Mouse (Mus musculus): ENCODE results near the gene Gpr45. TPM values are rescaled to one million over a fixed set of nuclear protein-coding genes. Genes with fewer than 3 reads are reported as not detected.

Gpr45 gene
- polyA plus RNA-seq, 1 experiment from 2014 or later: 0.14 TPM

DNA sequence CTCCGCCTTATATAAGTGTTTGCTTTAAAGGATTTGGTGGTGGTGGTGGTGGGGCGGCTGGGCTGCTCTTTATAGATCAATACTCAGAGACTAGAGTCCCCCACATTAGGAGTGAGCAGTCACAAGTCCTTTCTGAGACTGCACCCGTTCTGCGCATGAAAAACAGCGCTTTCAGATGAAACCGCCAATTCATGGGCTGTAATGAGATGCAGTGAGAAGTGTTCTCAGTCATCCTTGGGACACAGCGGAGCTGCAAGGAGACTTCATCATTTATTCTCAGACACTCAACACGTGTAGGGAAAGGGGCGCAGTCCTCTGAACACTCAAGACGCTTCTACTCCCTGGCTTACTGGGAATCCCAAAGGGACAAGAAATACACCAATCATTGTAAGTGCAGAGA is 95.1 kb downstream of the Gpr45 start:
- no peak overlapping the region for H3K9ac ChIP-seq
- H3K4me3 ChIP-seq (replicated peaks): no peak overlapping the region
- peaks cover 14% of the 10 kb centered on the region for H3K36me3 ChIP-seq (replicated peaks)
- no peaks in the 10 kb centered on the region for H3K27me3 ChIP-seq
- ATAC-seq (ENCODE audit: insufficient read depth): no peak
- H3K9me3 ChIP-seq (replicated peaks): no peaks in the 10 kb centered on the region
- H3K27ac ChIP-seq (replicated peaks): no peak overlapping the region
- no peaks in the 10 kb centered on the region for H3K4me1 ChIP-seq (replicated peaks)
- no peak overlapping the region for H3K4me2 ChIP-seq
- 77% methylated on average over 10 of the region's 10 CpGs for WGBS (ENCODE audit: insufficient replicate concordance)

DNA sequence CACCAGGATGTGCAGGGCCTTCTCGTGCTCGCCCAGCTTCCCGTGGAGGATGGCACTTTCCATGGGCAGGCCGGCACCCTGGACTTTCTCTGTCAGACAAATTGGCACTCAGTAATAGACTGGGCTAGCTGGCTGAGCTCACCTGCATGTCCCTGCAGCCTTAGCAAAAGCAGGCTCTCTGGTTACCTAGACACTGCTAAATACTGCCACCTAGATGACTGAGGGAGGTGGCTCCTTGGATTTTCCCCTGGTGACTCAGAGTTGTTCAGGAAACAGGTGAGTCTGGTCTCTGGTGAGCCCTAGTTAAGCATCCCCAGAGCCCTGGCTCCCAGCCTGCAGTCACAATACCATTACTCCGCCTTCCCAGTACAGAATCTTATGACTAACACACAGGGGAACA is 99.2 kb downstream of the Gpr45 start:
- Histone ChIP-seq H3K36me3 (replicated peaks) (peaks cover 41% of the 10 kb centered on the region), H3K9ac (no peak overlapping the region), H3K27ac (replicated peaks) (no peak overlapping the region), H3K4me2 (no peak overlapping the region), H3K27me3 (no peaks in the 10 kb centered on the region), H3K4me3 (replicated peaks) (no peak overlapping the region), H3K4me1 (replicated peaks) (no peaks in the 10 kb centered on the region), H3K9me3 (replicated peaks) (no peaks in the 10 kb centered on the region)
- WGBS (ENCODE audit: insufficient replicate concordance): 82% methylated on average over 5 of the region's 5 CpGs
- ATAC-seq (ENCODE audit: insufficient read depth): no peak

DNA sequence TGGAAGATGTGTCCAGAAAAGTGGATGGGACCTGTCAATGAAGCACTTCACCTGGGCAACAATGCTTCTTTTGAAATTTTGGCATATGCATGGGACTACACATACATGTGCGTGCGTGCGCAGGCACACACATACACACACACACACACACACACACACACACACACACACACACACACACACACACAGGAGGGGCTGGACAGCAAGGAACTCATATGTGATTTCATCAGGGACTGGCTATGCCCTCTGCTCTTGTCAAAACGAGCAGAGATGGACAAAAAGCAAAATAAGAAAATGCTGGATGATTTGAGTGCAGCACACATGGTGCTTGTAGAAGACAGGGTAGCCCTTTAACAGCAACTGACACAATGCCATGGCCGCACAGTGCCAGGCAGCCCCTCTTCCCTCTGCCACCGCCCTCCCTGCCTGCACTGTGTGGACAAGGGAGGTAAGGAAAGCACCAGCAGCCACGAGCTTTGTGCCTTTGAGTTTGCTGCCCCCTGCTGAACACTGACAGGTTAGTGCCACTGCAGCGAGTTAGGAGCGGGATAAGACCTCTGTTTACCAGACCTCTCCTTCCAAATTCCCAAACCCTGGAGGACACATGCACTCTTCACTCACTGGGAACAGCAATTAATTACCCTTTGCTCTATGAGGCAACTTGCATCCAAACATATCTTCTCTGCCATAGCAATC is 113.1 kb downstream of the Gpr45 start:
- H3K9me3 ChIP-seq (replicated peaks): no peaks in the 10 kb centered on the region
- WGBS (ENCODE audit: insufficient replicate concordance): 51% methylated on average over 9 of the region's 9 CpGs

DNA sequence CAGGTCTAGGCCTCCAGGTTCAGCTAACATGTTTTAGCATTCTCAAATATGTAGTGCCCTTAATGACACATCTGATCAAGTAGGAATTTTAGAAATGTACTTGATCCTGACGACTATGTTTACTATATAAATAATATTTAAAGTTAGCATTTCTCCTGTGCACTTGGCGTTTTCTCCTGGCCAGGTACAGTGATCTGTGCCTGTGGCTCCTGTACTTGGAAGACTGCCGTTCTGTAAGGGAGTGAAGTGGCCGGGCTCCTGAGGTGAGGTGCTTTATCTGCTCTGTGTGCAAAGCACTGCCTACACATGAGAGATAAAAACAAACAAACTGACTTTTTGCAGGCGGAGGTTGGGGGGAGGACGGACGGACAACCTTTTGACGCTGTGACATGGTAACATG is 113.9 kb downstream of the Gpr45 start:
- H3K4me1 ChIP-seq (replicated peaks): no peaks in the 10 kb centered on the region
- H3K27ac ChIP-seq (replicated peaks): no peak overlapping the region
- H3K27me3 ChIP-seq: no peaks in the 10 kb centered on the region
- no peak overlapping the region for H3K9ac ChIP-seq
- H3K4me2 ChIP-seq: no peak overlapping the region
- H3K4me3 ChIP-seq (replicated peaks): no peak overlapping the region
- peaks cover 32% of the 10 kb centered on the region for H3K36me3 ChIP-seq (replicated peaks)
- no peak for ATAC-seq (ENCODE audit: insufficient read depth)
- 63% methylated on average over 8 of the region's 8 CpGs for WGBS (ENCODE audit: insufficient replicate concordance)
- no peaks in the 10 kb centered on the region for H3K9me3 ChIP-seq (replicated peaks)

More for the DNA sequence above, 113.1 kb downstream of the Gpr45 start:
- H3K27me3 ChIP-seq: no peaks in the 10 kb centered on the region
- no peak overlapping the region for H3K4me3 ChIP-seq (replicated peaks)
- H3K4me1 ChIP-seq (replicated peaks): no peaks in the 10 kb centered on the region
- no peak overlapping the region for H3K4me2 ChIP-seq
- no peak overlapping the region for H3K27ac ChIP-seq (replicated peaks)
- peaks cover 32% of the 10 kb centered on the region for H3K36me3 ChIP-seq (replicated peaks)
- H3K9ac ChIP-seq: no peak overlapping the region
- ATAC-seq (ENCODE audit: insufficient read depth): no peak

DNA sequence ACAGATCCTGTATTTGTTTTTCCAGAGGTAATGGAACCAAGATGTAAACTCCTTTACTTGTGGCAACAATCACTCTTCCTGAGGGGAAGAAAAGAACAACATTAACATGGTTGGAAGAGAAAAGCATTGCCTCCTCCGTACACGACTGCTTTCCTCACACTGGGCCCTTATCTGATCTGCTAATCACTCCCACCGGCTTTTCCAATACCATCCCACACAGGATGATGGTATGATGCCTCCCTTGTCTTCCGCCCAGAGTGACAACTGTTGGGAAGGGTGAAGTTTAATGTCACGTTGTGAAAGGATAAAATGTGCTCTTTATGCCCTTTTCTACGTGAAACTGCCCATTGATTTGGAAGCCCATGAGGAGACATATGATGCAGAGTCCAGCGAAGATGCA is 114.9 kb downstream of the Gpr45 start:
- H3K4me1 ChIP-seq (replicated peaks): no peaks in the 10 kb centered on the region
- no peak overlapping the region for H3K27ac ChIP-seq (replicated peaks)
- peaks cover 28% of the 10 kb centered on the region for H3K36me3 ChIP-seq (replicated peaks)
- H3K4me3 ChIP-seq (replicated peaks): no peak overlapping the region
- no peak for ATAC-seq (ENCODE audit: insufficient read depth)
- no peaks in the 10 kb centered on the region for H3K9me3 ChIP-seq (replicated peaks)
- H3K27me3 ChIP-seq: no peaks in the 10 kb centered on the region
- H3K9ac ChIP-seq: no peak overlapping the region
- 69% methylated on average over 7 of the region's 7 CpGs for WGBS (ENCODE audit: insufficient replicate concordance)
- no peak overlapping the region for H3K4me2 ChIP-seq

DNA sequence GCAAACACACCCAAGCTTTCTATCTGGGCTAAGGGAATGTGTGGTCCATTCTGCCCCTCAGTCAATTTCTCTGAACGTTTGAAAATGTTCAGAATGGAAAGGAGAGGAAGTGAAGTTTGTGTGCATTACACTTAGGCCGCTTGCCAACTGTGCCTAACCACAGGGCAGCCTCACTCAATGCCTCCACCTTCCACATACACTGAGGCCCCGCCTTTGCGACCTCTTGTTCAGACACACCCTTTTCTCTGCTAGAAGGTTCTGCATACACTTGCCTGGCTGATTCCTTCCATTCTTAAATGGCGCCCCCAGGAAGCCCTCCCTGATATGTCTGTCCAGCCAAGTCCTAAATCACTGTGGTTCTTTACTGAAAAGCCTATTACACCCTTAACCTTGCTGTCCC is 118.1 kb downstream of the Gpr45 start:
- ATAC-seq (ENCODE audit: insufficient read depth): no peak
- 43% methylated on average over 5 of the region's 5 CpGs for WGBS (ENCODE audit: insufficient replicate concordance)

DNA sequence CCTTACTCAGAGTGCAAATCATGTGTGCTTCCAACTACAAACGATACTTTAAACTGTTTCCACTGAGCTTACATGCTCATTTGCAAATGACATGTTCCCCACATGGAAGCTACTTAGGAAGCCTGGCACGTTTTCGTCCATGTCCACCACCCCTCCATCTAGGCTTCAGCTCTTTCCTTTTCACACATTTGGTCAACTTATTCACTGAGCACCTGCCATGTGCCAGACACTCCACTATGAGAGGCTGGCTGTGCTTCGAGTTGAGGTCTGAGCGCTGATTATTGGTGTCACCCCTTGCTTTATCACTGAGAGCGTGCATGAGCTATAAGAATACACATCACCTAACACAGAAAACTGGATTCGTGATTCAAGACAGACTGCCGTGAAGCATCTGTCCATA is 119.4 kb downstream of the Gpr45 start:
- WGBS (ENCODE audit: insufficient replicate concordance): 81% methylated on average over 8 of the region's 8 CpGs

More for the DNA sequence above, 118.1 kb downstream of the Gpr45 start:
- H3K4me1 ChIP-seq (replicated peaks): no peaks in the 10 kb centered on the region
- peaks cover 26% of the 10 kb centered on the region for H3K36me3 ChIP-seq (replicated peaks)
- no peak overlapping the region for H3K9ac ChIP-seq
- no peaks in the 10 kb centered on the region for H3K27me3 ChIP-seq
- no peak overlapping the region for H3K4me2 ChIP-seq
- no peak overlapping the region for H3K27ac ChIP-seq (replicated peaks)
- no peaks in the 10 kb centered on the region for H3K9me3 ChIP-seq (replicated peaks)
- H3K4me3 ChIP-seq (replicated peaks): no peak overlapping the region

DNA sequence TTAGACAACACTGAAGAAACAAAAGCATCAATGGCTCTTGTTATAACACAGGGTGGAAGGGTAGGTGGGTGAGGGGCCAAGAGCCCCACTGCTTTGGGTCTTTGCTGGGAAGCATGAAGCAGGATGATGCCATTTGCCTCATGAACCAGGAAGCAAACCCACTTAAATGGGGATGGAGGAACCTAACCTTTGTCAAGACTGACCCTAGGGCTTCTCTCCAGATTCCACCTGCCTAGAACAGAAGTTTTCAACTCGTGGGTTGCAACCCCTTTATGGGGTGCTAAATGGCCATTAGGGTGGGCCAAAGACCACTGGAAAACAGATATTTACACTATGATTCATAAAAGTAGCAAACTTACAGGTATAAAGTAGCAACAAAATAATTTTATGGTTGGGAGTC is 119.9 kb downstream of the Gpr45 start:
- WGBS (ENCODE audit: insufficient replicate concordance): 38% methylated on average over 1 of the region's 1 CpGs

More for the DNA sequence above, 119.4 kb downstream of the Gpr45 start:
- no peak overlapping the region for H3K4me3 ChIP-seq (replicated peaks)
- H3K27ac ChIP-seq (replicated peaks): no peak overlapping the region
- H3K4me1 ChIP-seq (replicated peaks): no peaks in the 10 kb centered on the region
- ATAC-seq (ENCODE audit: insufficient read depth): no peak
- H3K36me3 ChIP-seq (replicated peaks): peaks cover 21% of the 10 kb centered on the region
- no peaks in the 10 kb centered on the region for H3K9me3 ChIP-seq (replicated peaks)
- no peaks in the 10 kb centered on the region for H3K27me3 ChIP-seq
- H3K9ac ChIP-seq: no peak overlapping the region
- H3K4me2 ChIP-seq: no peak overlapping the region

DNA sequence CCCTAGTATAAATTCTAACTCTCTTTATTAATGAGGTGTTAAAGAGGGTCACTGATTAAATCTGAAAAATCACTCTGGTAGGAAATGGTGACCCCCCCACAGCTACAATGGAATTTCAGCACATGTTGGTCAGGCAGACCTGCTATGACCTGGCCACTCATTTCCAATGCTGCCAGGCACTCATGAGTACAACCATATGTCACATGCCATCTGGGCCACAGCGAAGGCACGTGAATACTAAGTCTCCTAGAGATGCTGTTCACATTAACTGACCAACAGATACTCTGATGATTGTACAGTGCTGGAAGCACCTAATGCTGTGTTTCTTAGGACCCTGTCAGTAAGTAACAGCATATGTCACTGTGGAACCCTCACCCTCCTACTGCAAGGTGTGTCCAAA is 122.1 kb downstream of the Gpr45 start:
- peaks cover 15% of the 10 kb centered on the region; the same call in 1 of the 2 replicates for H3K36me3 ChIP-seq (replicated peaks)

More for the DNA sequence above, 119.9 kb downstream of the Gpr45 start:
- Histone ChIP-seq H3K36me3 (replicated peaks) (peaks cover 15% of the 10 kb centered on the region; the same call in 1 of the 2 replicates), H3K4me3 (replicated peaks) (no peak overlapping the region), H3K27ac (replicated peaks) (no peak overlapping the region), H3K9me3 (replicated peaks) (no peaks in the 10 kb centered on the region), H3K9ac (no peak overlapping the region), H3K27me3 (no peaks in the 10 kb centered on the region), H3K4me1 (replicated peaks) (no peaks in the 10 kb centered on the region), H3K4me2 (no peak overlapping the region)
- no peak for ATAC-seq (ENCODE audit: insufficient read depth)

DNA sequence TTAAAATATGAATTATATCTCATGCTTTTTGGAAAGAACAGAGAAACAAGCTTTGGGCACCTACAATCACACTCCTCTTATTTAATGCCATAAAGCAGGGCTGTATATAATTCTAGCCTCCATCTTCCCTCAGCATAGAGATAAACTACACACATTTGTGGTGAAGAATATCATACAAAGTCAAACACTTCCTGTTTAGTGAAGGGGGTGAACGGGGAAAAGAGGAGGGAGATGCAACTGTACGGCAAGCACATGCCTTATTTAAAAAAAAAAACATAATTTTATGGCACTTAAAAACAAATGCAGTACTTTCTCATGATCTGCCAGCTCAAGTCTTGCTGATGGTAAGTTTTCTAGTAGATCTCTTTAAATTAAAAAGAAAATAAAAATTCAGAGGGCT is 125.5 kb downstream of the Gpr45 start:
- H3K27ac ChIP-seq (replicated peaks): no peak overlapping the region
- ATAC-seq (ENCODE audit: insufficient read depth): no peak
- H3K27me3 ChIP-seq: no peaks in the 10 kb centered on the region
- H3K9me3 ChIP-seq (replicated peaks): no peaks in the 10 kb centered on the region
- H3K4me1 ChIP-seq (replicated peaks): no peaks in the 10 kb centered on the region
- H3K4me2 ChIP-seq: no peak overlapping the region
- no peak overlapping the region for H3K4me3 ChIP-seq (replicated peaks)
- WGBS (ENCODE audit: insufficient replicate concordance): 26% methylated on average over 2 of the region's 2 CpGs
- no peak overlapping the region for H3K9ac ChIP-seq
- H3K36me3 ChIP-seq (replicated peaks): peaks cover 11% of the 10 kb centered on the region; the same call in 1 of the 2 replicates

More for the DNA sequence above, 122.1 kb downstream of the Gpr45 start:
- WGBS (ENCODE audit: insufficient replicate concordance): 79% methylated on average over 2 of the region's 2 CpGs
- Histone ChIP-seq H3K9ac (no peak overlapping the region), H3K4me1 (replicated peaks) (no peaks in the 10 kb centered on the region), H3K27ac (replicated peaks) (no peak overlapping the region), H3K9me3 (replicated peaks) (no peaks in the 10 kb centered on the region), H3K4me3 (replicated peaks) (no peak overlapping the region), H3K4me2 (no peak overlapping the region), H3K27me3 (no peaks in the 10 kb centered on the region)
- ATAC-seq (ENCODE audit: insufficient read depth): no peak

DNA sequence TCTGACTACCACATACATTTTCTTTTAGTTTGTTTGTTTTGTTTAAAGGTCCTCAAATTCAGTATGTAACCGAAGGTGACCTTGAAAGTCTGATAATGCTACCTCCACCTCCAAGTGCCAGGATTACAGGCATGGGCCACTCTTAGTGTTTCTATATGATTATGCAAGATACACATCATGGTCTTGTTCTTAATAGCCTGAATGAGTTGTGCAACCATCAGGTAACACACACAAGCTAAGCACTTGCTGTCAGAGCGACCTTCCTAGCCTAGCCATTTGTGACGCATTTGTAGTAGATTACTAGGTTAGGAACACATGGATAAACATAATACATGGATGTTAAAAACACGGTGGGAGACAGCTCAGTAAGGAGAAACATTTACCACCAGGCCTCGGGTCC is 130.3 kb downstream of the Gpr45 start:
- Histone ChIP-seq H3K36me3 (replicated peaks) (peaks cover 4% of the 10 kb centered on the region; the same call in 1 of the 2 replicates), H3K27ac (replicated peaks) (no peak overlapping the region), H3K4me2 (no peak overlapping the region), H3K4me3 (replicated peaks) (no peak overlapping the region), H3K4me1 (replicated peaks) (no peaks in the 10 kb centered on the region), H3K9me3 (replicated peaks) (no peaks in the 10 kb centered on the region), H3K27me3 (no peaks in the 10 kb centered on the region), H3K9ac (no peak overlapping the region)
- ATAC-seq (ENCODE audit: insufficient read depth): no peak
- WGBS (ENCODE audit: insufficient replicate concordance): 64% methylated on average over 5 of the region's 5 CpGs
